Mouse (Mus musculus): Measurements from ENCODE around the gene Ctnna2.

Gene Ctnna2

DNA sequence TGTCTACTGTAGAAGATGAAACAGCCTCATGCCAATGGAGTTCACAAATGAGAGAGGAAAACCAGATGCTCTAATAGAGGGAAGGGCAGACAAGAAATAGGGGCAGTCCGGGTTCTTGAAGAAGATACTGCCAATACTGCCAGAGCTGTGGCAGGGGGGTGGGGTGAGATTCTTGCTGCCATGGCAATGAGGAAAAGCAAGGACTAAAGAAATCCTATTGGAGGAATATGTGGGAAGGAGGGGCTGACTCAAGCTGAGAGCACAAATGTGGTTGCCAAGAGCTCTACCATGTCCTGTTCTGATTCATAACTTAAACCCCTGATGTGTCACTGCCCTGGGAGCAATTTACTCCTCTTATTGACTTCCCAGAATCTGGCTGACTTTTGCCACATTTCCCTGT lies 878.5 kb downstream of the Ctnna2 start:
- DNase-seq = no peak

DNA sequence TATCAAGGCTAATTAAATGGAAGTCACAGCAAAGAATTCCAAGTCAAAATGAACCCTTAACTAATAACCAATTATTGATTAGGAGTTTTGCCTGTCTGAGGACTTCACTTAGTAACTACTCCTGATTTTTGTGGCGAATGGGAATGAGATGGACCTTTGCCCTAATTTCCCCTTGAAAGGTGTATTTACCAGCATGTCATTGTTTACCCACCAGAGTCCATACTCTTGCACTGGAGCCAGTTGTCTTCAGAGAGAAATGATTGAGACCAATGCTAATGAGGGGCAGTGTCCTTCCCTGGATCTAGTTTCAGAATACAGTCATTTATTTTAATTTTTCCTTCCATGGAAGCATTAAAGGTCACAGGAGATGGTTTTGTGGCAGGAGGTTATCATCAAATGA lies 881.0 kb downstream of the Ctnna2 start:
- no peak for DNase-seq

DNA sequence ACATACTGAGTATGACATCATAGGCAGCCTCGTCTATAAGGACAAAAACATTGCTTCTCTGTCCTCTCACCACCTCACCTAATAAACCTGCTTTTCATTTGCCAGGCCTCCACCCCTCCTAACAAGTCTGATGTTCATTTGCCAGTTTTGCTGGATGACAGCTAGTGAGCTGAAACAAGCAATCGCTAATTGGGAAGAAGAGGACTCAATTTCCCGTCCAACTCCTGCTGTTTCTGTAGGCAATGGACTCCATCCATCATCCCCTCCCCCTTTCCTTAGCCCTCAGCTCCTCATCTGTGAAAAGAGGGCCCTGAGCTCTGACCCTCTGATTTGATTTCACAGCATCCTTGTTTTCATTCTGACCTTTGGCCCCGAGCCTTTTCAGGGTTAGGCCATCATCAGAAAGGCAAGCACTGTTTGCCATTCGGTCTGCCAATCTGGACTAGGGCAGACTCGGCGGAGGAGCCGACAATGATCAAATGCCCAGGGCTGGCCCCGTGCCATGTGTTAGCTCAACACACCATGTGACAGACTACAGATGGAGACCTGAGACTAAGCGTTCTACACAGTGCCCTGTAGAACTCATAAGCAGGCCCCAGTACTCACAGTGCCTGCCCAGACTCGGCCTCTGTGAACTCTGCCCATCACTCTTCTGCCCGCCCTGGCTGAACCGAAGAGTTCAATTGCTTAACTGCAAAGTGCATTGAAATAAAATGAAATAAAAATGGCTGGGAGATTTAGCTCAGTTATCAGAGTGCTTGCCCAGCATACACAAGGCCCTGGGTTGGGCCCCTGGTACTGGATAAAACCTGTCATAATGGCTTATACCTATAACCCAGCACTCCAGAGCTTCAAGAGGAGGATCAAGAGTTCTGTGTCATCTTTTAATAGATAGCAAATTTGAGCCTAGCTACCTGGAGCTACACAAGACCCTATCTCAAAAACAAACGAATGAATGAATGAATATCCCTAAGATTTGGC lies 903.8 kb downstream of the Ctnna2 start:
- no peak for DNase-seq

GRCm38 (mm10) chr6:77069595-77069994 lies 909.9 kb downstream of the Ctnna2 start:
- DNase-seq = no peak

- no peak for DNase-seq
These were observed 928.8 kb downstream of the Ctnna2 start for GRCm38 (mm10) chr6:77050690-77051089.

DNA sequence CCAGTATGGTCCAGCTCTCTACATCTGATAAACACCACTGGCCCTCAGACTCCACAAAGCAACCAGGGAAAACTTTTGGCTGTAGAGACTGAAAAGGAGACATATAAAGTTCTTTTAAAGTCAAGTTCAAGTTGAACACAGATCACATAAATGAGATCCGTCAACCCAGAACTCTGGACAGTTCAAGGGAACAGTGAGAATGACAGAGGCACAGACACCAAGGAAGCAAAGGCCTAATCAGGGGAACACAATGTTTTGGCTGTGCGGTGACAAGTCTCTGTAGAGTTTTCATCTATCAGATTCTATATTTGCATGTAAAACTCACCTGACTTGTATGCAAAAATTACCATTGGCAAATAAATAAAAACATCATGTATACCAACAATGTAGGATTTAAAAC lies 929.3 kb downstream of the Ctnna2 start:
- DNase-seq = no peak

DNA sequence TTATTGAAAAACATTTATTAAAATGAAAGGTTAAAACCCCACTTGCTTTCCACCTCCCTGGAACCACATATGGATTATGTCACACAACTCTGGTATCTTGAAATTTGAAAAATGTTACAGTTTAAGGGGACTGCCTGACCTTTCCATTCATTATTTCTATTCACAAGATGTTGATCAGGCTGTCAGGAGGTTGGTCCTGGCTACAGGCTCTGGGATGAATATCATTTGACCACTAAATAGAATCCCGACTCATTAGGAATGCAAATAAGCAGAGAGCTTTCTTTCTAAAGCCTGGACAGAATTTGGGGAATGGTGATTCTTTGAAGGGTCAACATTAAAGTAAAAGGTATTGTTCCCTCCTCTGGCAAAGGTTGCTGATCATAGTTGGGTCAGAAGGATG lies 931.9 kb downstream of the Ctnna2 start:
- DNase-seq = no peak

DNA sequence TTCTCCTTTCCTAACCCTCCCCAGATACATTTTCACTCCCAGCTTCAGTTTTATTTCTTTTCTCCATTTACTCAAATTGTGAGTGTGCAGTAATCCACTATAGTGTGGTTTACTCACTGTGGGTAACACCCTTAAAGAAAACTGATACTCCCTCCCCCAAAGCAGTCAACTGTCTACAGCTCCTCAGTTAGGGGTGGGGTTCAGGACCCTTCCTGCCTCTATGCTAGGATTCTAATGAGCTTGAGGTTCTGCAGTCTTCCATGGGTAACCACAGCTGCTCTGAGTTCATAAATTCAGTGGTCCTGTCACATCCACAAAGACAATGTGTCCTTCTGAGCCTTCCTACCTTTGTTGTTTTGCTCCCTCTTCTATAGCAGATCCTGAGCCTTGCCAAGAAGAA lies 954.4 kb downstream of the Ctnna2 start:
- DNase-seq = no peak

DNA sequence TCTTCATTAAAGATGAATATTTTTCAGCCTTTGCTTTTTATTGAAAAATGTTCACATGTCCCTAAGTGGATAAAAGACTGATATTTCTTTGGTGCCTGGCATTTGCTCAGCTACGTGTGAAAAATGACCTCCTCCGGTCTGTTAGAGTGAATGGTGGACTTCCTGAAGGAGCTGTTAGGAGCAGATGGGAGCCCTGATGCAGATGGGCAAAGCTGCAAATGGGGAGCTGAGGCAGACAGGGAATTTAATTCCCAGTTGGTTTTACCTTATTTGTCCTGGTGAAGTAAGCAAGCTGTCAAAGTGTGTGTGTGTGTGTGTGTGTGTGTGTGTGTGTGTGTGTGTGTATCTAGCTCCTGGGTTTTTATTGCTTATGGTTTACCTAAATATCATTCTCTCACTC lies 966.3 kb downstream of the Ctnna2 start:
- DNase-seq = no peak

DNA sequence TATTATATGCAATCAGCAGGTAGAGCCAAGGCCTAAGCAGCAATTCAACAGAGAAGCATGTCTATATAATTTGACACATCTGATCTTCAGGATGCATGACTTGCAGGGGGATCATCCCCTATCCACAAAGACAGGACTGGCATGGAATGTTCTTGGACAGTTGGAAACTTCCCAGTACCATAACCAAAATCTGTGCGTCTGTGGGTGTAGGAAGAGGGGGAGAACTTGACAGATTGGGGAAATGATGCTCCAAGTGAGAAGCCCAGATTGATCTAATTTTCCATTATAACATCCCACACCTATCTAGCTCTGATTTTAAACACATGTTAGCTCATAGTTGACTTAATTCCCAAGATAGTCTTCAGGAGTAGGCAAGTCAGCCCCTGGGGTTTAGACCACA lies 968.5 kb downstream of the Ctnna2 start:
- no peak for DNase-seq

DNA sequence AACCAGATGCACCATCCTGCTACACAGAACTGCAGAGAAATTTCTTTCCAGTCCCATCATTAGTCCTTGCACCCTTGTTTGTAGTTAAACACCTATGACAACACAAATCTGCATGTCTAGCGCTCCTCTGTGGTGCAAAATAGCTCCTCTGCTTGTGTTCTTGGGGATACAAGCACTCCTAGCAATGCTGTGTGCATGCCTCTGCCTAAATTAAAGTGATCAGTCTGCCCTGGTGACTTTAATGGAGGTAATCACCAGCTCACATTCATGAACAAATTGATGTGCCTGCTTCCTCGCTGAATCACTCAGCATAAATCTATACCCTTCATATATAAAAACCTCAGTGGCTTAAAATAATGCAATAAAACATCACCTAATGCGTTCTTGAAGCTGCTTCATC lies 987.4 kb downstream of the Ctnna2 start:
- DNase-seq = no peak

- DNase-seq = no peak
These were observed 994.7 kb downstream of the Ctnna2 start for GRCm38 (mm10) chr6:76984773-76985172.

- DNase-seq = no peak
These were observed 997.8 kb downstream of the Ctnna2 start for GRCm38 (mm10) chr6:76981651-76982050.

- no peak for DNase-seq
These were observed 1000.1 kb downstream of the Ctnna2 start for GRCm38 (mm10) chr6:76979247-76979850.

GRCm38 (mm10) chr6:76977817-76978216 lies 1001.7 kb downstream of the Ctnna2 start:
- DNase-seq = no peak

DNA sequence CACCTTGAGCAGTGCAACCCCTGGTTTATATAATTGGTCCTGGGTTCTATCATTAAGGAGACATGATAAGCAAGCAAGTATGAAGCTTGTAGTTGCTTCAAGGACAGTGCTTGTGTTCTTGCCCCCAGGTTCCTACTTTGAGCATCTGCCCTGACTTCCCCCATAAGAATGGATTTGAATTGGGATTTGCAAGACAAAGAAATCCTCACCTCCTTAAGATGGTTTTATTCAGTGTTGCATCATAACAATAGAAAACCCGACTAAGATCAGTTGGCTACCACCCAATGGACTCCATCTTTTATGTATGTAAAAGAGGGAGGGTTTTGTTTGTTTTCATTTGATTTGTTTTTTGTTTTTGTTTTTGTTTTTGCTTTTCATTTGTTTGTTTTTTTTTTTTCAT lies 1005.2 kb downstream of the Ctnna2 start:
- no peak for DNase-seq

DNA sequence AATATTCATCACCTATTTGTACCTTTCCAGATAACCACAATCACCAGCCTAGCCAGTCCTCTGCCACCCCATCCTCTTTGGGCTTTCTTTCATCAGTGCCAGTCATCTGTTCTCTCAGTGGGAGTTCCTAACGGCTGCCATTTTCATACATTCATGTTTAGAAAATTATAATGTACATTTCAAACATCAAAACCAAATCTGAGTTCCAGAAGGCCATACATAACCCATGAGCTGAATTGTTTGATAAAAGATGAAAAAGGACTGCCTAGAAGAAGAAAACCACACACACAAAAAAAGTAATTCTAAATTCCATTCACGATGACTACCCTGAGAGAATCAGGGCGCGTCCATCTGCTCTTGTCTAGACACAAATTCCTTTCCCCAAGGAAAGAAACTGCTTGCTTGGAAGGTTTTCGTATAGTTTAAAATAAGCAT lies 1014.5 kb downstream of the Ctnna2 start:
- no peak for DNase-seq

GRCm38 (mm10) chr6:76908086-76908485 lies 1071.4 kb downstream of the Ctnna2 start:
- DNase-seq = no peak

- DNase-seq = no peak
These were observed 1082.3 kb downstream of the Ctnna2 start for GRCm38 (mm10) chr6:76897156-76897555.

Measured in thymus, postnatal 25 days (tissue).